Mouse (Mus musculus): ENCODE data around the gene Zcchc3.
"Not testable (repeated sequence)": the region's sequence is repeated elsewhere in the genome, so short reads cannot be mapped to it uniquely, and the experiment has no call there.

The Zcchc3 gene

DNA sequence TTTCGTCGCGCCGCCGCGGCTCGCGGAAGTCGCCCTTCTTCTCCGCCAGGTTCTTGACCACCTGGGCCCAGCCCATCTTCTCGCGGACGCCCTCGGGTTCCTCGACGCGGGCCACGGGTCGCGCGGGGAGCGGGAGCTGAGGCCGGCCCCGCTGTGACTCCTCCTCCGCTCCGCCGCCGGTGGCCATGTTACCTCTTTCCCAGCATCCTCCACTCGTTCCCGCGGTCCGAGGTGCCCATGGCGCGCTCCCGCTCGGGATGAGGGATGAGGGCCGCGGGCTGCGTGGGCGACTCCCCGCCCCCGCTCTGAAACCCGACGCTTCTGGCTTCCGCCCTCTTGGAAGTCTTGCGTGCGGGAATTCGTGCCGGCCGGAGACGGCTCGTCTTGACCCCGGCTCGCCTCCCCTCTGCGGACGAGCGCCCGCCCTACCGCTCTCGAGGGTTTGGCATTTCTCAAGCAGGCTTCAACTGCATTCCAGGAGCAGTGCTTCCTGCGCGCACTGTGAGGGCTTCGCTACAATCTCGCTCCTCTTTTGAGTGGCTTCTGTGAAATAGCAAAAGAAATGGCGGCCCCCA is at the start of gene Zcchc3:
TSS of gene Zcchc3 (minus strand) at position 437 of the 575 bp plus-strand sequence.
- peak; percentile 91 for DNase-seq (ENCODE audit: low spot score)

DNA sequence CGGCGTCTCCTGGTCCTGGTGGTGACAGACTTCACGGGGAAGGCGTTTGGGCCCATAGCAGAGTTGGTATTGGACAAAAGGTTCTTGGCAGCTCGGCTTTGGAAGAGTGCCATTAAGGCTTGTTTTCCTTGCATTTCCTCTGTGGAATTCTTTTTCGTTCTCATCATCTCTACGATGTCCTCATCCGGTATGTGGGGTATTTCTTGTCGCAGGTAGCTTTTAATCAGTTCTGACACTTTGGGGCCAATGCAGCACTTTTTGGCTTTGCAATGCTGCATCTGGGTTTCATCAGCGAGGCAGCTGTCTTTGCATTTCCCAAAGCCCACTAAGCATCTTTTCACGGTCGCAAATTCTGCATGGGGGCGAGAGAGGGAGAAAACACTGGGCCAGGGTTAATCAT is 44.4 kb upstream of the Zcchc3 start:
- no peak for DNase-seq (ENCODE audit: low spot score)

DNA sequence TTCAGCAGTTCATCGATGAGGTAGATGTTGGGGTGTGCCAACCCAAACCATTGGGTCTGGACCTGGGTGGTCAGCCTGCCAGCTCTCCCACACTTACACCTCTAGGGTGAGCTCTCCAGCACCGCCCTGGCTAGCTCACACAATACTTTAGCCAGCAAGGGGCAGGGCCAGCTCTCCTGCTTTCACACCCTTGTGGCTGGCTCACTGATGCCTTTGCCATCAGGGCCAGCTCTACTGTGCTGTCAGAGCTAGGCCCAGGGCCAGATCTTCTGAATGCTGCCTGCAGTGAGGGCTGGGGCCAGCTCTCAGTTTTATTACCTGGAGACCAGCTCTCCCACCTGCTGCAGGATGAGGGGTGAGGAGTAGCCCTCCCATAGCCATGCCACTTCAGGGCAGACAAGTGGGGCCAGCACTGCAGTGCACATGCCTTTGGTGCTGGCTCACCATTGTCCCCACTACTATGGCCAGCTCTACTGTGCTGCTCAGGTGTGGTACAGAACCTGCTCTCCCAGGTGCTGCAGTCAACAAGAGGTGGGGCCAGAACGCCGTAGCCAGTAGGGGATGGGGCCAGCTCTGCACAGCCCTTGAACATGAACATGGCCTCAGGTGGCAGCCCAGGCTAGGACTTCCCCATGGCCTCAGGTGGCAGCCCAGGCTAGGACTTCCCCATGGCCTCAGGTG is 37.4 kb upstream of the Zcchc3 start:
- DNase-seq (ENCODE audit: low spot score) = no peak

DNA sequence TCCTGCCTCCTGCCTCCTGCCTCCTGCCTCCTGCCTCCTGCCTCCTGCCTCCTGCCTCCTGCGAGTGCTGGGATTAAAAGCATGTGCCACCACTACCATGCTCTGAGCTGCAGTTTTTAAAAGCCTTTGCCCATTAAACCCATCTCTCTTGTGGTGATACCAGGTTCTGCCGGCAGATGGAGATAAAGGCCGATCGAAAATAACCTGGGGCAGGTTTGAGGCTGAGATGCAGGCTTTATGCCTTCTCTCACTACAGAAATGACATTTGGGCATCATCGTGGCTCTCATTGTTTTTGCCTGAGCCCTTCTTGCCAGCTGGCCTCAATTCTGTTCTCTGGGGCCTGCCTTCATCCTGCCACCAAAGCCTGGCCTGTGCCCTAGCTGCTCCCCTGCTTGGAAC is 35.4 kb upstream of the Zcchc3 start:
- DNase-seq (ENCODE audit: low spot score) = peak; percentile 63

DNA sequence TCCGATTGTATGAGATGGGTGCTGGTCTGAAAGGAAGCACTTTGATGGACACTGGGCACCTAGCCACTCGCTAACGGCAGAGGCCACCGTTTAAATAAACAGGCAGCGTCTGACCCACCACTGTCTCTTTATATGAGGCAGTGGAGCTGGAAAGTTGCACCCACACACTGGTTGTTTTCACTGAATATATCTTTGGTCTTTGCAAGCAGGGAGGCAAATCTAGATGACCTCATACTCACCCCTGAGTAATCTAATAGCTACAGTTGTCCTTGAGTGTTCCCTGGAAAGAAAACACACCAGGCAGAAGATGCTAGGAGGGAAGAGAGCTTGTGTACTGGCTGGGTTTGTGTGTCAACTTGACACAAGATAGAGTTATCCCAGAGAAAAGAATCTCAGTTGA is 32.6 kb upstream of the Zcchc3 start:
- DNase-seq (ENCODE audit: low spot score) = peak; percentile 30

DNA sequence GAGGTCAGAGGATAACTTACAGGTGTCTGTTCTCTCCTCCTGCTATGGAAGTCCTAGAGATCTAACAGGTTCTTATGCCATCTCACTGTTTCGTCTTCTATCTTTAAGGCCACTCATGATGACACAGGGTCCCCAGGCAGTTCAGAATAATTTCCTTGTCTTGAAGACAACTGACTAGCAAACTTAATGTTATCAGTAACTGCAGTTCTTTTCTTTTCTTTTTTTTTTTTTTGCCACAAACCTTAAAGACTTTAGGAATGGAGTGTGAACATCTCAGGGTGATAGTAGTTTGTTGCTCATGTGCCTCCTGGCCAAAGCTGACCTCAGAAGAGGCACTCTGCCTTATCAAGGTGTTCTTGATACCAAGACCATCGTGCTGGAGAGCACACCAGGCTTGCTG is 31.8 kb upstream of the Zcchc3 start:
- DNase-seq (ENCODE audit: low spot score) = no peak

DNA sequence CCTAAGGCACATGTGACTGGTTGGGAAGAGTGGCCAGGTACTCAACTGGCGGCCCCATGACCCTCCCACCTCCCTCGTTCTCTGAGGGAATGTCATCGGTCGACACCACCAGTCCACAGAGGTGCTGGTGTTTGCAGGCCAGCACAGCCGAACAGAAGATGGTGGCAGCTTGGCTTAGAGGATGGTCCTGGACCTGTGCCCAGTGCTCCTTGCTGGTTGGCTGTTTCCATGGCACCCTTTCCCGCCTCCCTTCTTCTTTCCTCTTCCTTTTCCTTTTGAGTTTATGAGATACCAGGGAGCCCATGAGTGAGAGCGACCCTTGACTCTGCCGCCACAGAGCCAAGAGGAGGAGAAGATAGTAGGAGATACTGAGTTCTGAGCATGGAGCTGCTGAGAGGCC is 28.5 kb upstream of the Zcchc3 start:
- no peak for DNase-seq (ENCODE audit: low spot score)

DNA sequence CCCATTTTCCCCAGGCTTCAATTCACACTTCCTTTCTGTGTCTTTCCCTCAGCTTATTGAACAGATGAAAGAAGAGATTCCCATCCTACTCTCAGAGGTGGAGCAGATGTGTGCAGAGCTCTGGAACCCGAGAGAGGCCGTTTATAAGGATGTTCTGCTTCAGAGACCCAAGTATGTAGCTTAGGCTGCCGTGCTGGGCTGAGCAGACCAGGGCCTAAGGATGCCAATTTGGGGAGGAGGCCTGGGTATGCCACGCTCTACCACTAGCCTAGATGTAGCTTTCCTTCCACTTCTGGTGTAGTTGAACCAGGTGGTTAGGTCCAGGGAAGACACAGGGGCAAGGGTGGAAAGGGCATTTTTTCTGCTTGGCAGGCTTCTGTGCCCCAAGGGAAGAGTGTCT is 27.5 kb upstream of the Zcchc3 start:
- DNase-seq (ENCODE audit: low spot score) = no peak

DNA sequence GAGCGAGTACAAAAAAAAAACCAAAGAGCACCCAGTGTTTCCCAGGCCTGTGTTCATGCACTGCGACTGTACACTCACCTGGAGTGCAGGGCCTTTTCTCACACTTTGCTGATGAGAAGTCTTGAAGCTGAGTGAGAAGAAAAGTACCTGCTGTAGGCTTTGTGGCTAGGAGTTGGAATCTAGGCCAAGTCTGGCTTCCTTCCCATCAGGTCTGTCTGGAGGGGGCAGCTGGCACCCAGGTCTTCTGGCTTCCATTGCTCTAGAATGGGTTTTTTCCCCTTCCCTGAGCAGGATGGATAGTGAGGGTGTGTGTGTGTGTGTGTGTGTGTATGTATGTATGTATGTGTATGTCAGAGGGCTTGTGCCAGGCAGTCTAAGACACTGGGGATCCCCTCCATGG is 25.0 kb upstream of the Zcchc3 start:
- DNase-seq (ENCODE audit: low spot score) = no peak

DNA sequence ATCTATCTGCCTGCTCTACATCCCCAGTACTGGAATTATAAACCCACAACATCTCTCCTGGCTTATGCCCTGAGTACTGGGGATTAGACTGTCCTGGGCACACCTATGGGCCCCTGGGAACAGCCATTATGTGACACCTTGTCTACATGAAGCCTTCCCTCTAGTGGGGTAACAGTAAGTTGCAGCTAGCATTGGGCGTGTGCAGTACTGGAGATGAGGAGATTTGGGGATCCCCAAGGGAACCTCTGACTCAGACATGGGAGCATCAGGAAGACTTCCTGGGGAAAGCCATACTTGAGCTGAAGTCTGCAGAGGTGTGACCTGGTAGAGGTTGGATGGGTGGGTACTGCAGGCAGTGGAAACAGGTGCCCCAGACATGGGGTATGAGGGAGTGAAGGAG is 24.1 kb upstream of the Zcchc3 start:
- DNase-seq (ENCODE audit: low spot score) = no peak

DNA sequence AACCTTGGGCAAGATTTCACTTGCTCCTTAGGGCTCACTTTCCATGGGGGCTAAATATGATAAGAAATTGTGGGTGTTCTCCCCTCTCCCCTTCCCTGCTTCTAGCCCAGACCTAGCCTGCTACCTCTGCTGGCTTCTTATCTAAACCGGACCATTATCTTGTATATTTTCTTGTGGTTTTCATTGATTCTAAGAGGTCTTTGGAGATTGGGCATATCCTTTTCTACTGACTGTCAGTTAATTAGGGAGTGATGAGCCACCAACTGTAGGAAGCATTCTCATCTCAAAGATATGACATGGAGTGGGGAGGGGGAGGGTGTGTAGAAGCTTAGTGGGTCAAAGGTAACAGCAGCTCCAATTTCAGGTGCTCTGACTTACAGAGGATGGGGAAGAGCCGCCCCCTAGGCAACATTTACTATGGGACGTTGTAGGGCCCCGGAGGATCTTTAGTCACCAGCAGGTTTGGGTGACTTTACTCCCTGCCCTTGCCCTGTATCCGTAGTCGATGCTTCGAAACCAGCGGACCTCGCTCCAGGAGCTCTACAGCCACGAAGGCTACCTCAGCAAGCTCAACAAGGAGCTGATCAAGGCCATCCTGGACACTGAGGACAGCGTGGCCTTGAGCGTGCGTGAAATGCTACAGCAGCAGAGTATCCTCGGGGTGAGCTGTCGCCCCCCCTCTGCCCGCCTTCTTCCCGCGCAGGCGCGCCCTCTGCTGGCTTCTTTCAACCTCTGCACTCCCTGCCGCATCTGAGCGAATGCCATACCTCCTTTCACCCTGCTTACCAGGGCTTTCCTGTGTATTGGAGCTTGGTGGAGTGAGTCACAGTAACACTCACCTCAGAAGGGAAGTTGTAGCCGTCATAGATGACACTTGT is 22.4 kb upstream of the Zcchc3 start:
- DNase-seq (ENCODE audit: low spot score) = peak; percentile 90

DNA sequence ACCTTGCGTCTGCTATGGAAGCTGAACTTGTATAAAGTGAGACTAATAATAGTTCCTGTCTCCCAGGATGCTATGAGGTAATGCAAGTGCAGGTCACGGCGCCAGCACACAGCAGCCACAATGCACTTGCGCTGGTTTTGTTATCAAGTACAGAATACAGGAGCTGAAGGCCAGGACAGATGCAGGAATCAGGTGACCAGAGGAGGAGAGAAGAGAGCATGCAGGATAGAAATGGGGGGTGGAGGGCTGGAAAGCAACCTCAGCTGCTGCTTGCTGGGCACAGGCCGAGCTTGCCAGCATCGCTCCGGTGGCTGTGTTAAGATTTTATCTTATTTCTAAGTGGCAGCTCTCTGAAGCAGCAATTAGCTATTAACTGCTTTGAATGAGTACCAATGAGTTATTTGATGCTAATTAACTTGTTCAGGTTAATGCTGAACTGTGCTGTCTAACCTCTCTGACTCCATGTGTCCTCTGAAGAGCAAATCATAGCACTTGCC is 21.6 kb upstream of the Zcchc3 start:
- DNase-seq (ENCODE audit: low spot score) = no peak

DNA sequence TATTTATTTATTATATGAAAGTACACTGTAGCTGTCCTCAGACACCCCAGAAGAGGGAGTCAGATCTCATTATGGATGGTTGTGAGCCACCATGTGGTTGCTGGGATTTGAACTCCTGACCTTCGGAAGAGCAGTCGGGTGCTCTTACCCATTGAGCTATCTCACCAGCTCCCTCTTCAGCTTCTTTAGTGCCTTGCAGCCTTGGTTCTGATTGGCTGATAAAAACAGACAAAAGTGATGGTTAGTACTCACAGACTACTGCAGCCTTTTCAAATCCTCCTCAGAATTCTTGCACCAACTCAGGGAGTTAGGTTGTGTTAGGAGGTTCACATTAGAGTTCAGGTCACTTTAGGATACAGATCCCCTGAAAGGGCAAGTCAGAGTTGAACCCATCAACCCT is 13.7 kb upstream of the Zcchc3 start:
- DNase-seq (ENCODE audit: low spot score) = not testable (repeated sequence)

DNA sequence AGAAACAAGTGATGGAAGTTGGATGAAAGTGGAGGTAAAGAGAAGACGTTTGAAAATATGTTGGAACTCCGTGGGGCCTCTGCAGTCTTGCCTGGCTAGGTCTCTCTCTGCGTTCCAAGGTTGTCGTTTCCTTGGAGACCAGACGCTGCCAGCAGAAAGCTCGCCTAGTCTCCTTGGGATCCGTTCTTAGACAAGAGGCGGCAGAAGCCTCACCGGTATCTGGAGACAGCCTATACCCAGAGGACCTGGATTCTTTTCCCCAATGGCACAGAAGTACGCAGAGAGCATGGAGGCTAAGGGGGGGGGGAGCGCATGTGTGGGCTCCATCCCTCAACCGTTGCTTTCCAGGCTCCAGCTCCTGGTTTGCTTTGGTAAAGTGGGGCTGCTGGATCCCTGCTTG is 12.7 kb upstream of the Zcchc3 start:
- DNase-seq (ENCODE audit: low spot score) = no peak

DNA sequence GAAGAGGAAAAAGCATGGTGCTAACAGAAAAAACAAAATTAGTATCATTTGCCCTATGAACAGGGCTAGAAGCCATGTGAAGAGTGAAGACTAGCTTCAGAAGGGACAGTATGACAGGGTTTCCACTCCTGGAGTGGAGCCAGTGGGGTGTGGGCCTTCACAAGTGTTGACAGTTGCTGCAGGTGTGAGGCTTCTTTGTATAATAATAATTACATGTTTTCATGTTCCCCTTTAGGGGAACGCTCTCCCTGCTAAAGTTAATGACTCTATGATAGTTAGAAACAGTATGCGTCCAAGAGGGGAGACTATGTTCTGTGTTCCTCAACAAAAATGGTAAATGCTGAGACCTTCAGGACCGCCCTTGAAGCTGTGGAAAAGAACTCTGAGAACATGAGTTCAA is 959 bp upstream of the Zcchc3 start:
- no peak for DNase-seq (ENCODE audit: low spot score)

DNA sequence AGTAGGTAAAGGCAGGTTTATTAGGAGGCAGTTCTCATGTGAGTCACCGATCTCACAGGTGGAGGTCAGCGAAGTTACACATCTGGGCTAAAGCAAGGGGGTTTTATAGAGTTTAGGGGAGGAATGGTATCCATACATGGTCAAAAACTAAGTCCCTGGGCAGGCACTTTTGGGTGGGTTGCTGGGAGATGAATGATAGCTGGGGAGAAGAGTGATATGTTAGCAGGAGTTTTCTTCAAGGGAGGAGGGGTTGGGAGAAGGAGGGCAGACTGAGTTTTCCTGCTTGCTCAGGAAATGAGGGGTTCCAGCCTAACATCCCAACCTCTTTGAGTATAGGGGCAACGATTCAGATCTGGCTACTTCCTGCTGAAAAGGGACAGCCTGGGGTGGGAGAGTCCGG is 460 bp upstream of the Zcchc3 start, which contains the start of gene 6820408C15Rik:
TSS of gene 6820408C15Rik (plus strand) at position 301 of the 400 bp plus-strand sequence.
- DNase-seq (ENCODE audit: low spot score) = no peak

DNA sequence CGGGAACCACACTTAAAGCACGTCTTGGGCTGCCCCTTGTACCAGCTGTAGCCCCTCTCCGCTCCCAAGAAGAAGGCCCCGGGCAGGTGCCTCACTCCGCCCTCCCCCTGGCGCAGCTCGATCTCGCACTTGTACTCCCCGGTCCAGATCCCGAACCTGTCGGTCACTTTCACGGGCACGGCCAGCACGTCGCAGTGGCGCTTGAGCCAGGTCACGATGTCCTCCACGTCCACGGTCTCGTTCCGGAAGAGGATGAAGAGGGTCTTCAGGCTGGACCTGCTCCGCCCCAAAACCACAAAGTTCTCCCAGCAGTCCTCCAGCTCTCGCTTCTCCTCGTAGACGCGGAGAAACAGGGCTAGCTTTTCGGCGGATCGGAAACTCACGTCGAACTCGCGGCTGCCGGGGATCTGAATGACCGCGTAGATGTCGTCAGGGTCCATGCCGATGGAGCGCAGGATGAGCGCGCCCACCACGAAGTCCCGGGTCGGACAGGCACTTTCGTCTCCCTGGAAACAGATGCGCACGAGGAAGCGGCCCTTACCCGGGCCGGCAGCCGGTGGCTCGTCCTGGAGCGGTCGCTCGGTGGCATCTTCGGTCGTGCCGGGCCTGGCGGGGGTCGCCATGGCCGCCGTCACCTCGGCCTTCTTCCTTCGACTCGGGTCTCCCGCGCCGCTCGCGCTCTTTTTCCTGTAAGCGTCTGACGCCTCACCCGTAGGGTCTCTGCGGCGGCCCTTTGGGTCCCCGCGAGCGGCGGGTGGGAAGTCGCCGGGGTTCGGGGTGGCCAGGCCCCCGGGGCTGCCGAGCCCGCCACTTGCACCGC is 852 bp downstream of the Zcchc3 start:
- peak; percentile 54 for DNase-seq (ENCODE audit: low spot score)

DNA sequence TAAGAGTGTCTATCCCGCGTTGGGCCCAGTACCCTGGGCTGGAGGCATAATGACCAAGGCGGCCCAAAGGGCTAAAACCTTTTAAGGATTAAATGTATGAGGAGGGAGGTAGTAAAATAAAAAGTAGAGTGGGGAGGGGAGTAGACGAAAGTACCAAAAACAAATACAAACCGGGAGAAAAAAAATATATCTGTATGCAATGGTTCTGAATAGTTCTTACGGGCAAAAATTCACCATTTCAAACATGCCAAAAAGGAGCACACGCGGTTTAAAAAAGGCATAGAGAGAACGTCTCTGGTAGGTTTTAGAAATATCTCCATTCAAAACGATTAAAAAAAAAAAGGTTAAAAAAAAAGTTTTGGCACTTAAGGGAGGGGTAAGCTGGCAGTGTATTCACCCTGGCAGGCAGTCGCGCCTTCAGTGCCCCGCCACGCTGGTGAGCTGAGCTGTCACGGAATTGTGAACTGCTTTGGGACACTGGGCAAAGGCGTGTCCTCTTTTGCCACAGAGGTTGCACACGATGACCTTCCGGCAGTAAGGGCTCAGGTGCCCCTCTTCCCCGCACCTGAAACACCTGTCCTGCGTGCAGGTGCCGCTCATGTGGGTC is 1.6 kb downstream of the Zcchc3 start:
- no peak for DNase-seq (ENCODE audit: low spot score)

DNA sequence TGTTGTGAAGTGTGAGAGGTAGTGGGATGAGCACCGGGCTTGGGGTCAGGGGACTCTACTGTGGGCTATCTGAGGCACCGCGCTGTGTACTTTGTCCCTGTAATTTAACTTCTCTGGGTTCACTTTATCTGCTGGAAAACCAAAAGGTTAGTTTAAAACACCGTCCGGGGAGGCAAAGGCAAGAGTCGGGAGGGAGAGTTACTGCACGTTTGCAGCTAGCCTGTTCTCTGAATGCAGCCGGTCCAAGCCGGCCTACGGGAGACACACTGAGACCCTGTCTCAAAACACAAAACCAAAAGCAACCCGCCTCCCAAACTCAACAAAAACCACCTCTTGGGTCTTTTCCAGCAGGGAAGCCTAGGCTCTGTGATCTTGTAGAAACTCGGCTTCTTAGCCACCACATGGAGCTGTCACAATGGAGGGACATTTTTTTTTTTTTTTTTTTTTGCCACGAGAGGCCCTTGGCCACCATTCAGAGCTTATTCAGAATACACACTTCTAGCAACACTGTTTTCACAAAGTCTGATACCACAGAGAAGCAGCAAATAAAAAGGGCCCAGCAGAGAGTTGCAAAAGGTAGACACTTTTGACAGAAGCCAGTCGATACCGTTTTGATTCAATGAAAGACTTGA is 2.2 kb downstream of the Zcchc3 start:
- no peak for DNase-seq (ENCODE audit: low spot score)

DNA sequence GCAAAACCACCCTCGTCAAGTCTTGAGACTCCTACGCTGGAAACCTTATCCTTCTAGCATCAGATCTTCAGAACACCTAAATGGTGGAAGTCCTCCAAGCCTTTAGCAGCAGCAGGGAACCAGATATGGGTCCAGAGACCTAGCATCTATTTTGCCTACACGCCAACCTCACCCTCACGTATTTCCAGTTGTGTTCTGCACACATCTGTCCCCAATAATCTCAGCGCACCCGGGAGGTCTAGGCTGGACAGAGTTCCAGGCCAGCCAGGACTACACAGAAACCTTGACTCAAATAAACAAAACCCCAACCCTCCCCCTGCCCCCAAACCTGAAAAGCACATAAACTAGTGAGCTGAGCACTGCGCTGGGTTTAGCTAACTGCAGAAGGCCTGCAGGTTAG is 3.4 kb downstream of the Zcchc3 start:
- no peak for DNase-seq (ENCODE audit: low spot score)

DNA sequence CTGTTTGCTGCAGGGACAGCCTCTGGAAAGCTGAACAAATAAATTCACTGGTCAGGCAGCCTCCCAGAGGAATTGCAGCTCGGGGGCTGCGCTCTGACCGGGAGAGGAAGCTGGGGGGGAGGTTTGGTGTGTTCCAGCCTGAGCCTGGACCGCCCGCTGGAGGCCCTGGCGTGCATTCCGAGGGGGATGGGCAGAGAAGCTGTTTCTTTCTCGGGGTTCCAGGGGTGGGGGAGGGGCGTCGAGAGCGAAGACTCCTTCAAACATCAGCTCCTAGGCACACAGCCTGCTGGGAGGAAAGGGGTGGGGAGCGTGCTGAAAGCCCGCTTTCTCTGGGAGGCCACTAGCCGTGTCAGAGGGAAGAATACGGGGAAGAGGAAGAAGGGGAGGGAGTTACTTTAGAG is 3.9 kb downstream of the Zcchc3 start:
- peak; percentile 81 for DNase-seq (ENCODE audit: low spot score)
